Mouse (Mus musculus) spleen, adult 2 months (tissue): ENCODE measurements at regions not wholly inside any gene's neighbourhood (a gene's known extent, or its start where the extent isn't known, plus 50 kb on each side); places are given as distances from the start of the nearest gene placed in this dataset.

ENCODE experiments used
- DNase-seq, 2 experiments: peaks; one replicate each; pipeline versions ENCODE4 v3.0.0 to v3.0.0-alpha.2; 2012 to 2021; ENCODE audit warnings: low spot score in 2 of 2, low read depth in 1 of 2
- H3K27ac ChIP-seq: fragments of 200-500 bp; 2 replicates; pipeline ENCODE4 v1.5.1; 2012; ENCODE audit warnings: low read length, inconsistent platforms; ENCODE audit not compliant: insufficient read depth
- H3K27me3 ChIP-seq: fragments of 200-500 bp; 2 replicates; pipeline ENCODE4 v1.6.1; 2012; ENCODE audit warnings: mild to moderate bottlenecking, moderate library complexity, low read length, inconsistent platforms; ENCODE audit not compliant: control insufficient read depth, insufficient read depth
- H3K36me3 ChIP-seq: fragments of 200-500 bp; 2 replicates; pipeline ENCODE4 v1.6.1; 2012; ENCODE audit warnings: mild to moderate bottlenecking, low read length, inconsistent platforms; ENCODE audit not compliant: control insufficient read depth, insufficient read depth
- H3K4me1 ChIP-seq: fragments of 200-500 bp; 2 replicates; pipeline ENCODE4 v1.6.1; 2011; ENCODE audit warnings: inconsistent platforms; ENCODE audit not compliant: control insufficient read depth, insufficient read depth, insufficient read length
- H3K4me3 ChIP-seq: fragments of 200-500 bp; 2 replicates; pipeline ENCODE4 v1.5.1; 2011; ENCODE audit warnings: mild to moderate bottlenecking, inconsistent platforms; ENCODE audit not compliant: insufficient read depth, insufficient read length; ENCODE audit errors: extremely low read depth
- CTCF ChIP-seq: fragments of 200-500 bp; IDR thresholded peaks from 2 replicates; pipeline ENCODE4 v1.5.1; 2011; ENCODE audit warnings: mild to moderate bottlenecking, inconsistent platforms; ENCODE audit not compliant: insufficient read depth, insufficient read length, insufficient replicate concordance; ENCODE audit errors: extremely low read depth
- POLR2A ChIP-seq: fragments of 200-500 bp; IDR thresholded peaks from 2 replicates; pipeline ENCODE4 v1.6.1; 2011; ENCODE audit warnings: low read depth, low read length, inconsistent platforms
- WGBS: fragments of 180-500 bp; shearing (Covaris S2); methylation state at CpG from one replicate; pipeline ENCODE4 v1.1.7; 2018; 5-methylcytosine and 5-hydroxymethylcytosine counted together

DNA sequence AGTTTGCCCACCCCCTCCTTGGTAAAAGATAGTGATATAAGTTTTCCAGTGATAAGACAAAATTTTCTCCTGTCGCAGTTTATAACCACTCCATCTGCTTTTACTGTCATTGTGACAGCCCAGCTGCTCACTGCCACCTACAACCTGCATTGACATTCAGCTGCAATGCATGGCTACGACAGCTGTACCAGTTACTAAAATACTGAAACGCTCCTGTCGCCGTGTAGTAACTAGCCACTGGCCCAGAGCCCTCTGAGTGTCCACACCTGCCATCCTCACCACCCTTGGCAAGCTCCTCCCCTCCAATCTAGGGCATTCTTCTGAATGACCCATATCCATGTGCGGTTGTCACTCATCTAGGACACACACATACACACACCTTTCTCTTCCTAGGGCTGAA is 286.2 kb downstream of the Bcor start:
- Histone ChIP-seq H3K27me3 (no peaks in the 10 kb centered on the region), H3K4me3 (no peak overlapping the region), H3K36me3 (no peaks in the 10 kb centered on the region), H3K27ac (no peak overlapping the region), H3K4me1 (no peaks in the 10 kb centered on the region)
- 92% methylated on average over 6 of the region's 6 CpGs for WGBS
- no peak for DNase-seq
- TF ChIP-seq CTCF (no peak), POLR2A (no peak)

DNA sequence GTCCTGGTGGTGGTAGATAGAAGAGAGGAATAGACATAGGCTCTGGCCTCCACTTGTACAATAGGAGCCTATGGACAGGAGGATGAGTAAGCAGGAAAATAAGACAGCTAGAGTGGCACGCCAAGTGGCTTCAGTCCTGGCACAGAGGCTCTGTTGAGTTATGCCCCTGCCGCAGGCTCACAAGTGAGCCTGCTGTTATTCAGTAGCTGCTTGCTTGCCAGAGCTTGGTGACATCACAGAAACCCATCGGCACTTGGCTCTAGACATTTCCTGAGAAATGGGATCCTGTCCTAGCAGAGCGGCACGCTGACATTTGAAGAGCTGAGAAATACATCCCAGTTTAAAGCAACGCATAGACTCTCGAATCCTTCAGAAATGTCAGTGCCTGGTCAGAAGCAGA is 283.5 kb downstream of the Bcor start:
- H3K4me1 ChIP-seq: peaks cover 4% of the 10 kb centered on the region; the same call in 1 of the 2 replicates
- H3K27me3 ChIP-seq: no peaks in the 10 kb centered on the region
- no peak overlapping the region for H3K27ac ChIP-seq
- WGBS: 85% methylated on average over 7 of the region's 7 CpGs
- no peak for DNase-seq
- no peak overlapping the region for H3K4me3 ChIP-seq
- no peaks in the 10 kb centered on the region for H3K36me3 ChIP-seq
- TF ChIP-seq POLR2A (no peak), CTCF (no peak)

DNA sequence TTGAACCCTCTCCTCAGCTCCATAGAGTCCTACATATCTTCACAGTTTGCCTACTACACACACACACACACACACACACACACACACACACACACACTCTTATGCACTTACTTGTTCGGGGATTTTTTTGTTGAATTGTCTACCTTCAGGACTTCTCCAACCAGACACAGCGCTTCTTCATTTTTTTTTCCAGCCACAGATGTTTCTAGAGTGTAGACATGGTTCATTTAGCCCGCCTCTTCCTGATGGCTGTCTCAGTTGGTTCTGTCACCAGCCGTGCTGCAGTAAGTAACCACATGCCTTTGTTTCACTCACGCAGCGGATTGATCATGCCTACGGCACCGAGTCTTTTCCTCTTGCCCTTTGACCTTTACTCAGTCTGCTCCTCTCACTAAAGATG is 282.1 kb downstream of the Bcor start:
- Histone ChIP-seq H3K27ac (no peak overlapping the region), H3K36me3 (no peaks in the 10 kb centered on the region), H3K27me3 (no peaks in the 10 kb centered on the region), H3K4me1 (peaks cover 4% of the 10 kb centered on the region; the same call in 1 of the 2 replicates), H3K4me3 (no peak overlapping the region)
- 46% methylated on average over 8 of the region's 8 CpGs for WGBS
- DNase-seq: no peak
- no peak for TF ChIP-seq POLR2A
- TF ChIP-seq CTCF: no peak

DNA sequence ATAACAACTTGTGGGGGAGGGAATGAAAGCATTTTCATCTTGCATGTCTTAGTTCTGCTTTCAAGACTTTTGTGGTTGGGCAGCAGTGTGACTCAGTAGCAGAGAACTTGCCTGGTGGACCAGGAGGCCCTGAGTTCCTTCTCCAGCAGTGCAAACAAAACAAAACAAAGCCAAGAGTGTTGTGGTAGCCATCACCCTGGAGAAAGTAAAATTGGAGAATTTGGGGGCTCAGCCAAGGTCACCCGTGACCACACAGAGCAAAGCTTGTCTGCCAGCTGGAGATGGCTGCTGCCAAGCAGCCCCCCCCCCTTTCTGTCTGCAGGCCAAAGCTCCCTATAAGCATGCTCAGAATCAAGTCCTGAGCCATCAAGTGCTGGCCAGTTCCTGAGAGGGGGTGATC is 279.2 kb downstream of the Bcor start:
- WGBS: 79% methylated on average over 1 of the region's 1 CpGs
- Histone ChIP-seq H3K36me3 (no peaks in the 10 kb centered on the region), H3K27me3 (no peaks in the 10 kb centered on the region), H3K27ac (no peak overlapping the region; the same call in 1 of the 2 replicates), H3K4me1 (peaks cover 4% of the 10 kb centered on the region; the same call in 1 of the 2 replicates), H3K4me3 (no peak overlapping the region)
- no peak for DNase-seq
- no peak for TF ChIP-seq POLR2A
- TF ChIP-seq CTCF: no peak

DNA sequence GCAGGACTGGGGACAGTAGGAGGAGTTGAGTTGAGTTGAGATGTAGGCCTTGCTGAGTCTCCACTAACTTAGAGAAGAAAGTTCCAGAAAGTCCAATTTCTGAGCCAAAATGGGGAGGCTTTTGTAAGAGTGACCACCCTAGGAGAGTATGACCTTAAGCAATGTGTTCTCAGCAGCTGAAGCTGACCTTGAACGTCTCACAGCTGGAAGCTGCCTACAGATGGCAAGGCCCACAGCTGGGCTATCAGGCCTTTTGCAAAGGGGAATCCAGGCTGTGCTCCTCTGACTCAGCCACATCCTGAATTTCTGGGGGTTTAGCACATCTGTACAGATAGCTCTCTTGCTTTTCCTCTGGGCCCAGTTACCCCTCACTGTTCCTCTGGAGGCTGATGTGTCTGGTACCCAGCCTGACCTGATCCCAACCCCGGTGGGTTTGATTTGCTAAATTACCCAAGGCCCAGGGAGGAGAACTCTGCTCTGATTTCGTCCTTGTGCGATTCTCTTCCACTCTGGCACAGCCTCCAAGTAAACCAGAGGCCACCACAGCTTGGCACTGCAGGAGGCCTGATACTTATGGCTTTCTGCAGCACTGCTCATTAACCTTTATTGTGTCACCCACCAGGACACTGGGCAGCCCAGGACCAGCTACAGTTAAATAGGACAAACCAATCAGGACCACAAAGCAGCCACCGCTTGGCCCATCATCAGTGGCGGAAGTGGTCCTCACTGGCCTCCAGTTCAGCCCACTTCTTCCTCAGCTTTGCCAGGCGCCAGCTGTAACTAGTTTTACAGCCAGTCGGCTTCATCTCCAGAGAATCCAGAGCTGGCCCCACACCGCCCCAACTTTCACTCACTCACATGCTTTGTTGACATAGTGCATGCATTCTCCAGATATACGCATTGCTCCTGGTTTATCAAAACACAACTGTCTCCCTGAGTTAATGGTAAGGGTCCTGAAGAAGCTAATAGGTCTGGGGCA is 276.1 kb downstream of the Bcor start:
- no peak for DNase-seq
- H3K27ac ChIP-seq: no peak overlapping the region
- no peaks in the 10 kb centered on the region for H3K36me3 ChIP-seq
- H3K27me3 ChIP-seq: no peaks in the 10 kb centered on the region
- 83% methylated on average over 10 of the region's 10 CpGs for whole genome bisulfite sequencing
- no peak for TF ChIP-seq POLR2A
- TF ChIP-seq CTCF: no peak
- H3K4me1 ChIP-seq: peaks cover 4% of the 10 kb centered on the region; the same call in 1 of the 2 replicates
- H3K4me3 ChIP-seq: no peak overlapping the region

DNA sequence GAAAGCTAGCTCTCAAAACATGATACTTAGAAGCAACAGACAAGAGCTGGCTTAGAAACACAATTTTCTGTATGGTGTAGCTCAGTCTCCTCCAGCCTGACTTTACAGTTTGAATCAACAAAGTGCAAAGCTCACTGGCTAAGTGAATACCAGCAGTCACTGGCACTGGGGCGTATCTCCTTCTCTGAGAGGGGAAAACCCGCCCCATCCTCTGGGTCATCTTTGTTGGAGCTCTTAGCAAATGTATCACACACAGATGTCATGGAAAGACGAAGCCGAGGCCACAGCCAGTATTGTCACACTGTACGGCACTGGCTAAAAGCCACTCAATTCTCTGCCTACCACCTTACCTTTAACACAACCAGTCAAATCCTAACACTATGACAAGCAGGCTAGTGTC is 267.8 kb downstream of the Bcor start:
- DNase-seq: peak; percentile 52 to 59
- Histone ChIP-seq H3K36me3 (no peaks in the 10 kb centered on the region), H3K4me1 (peaks cover 7% of the 10 kb centered on the region; the same call in 1 of the 2 replicates), H3K4me3 (no peak overlapping the region), H3K27me3 (no peaks in the 10 kb centered on the region; the same call in 1 of the 2 replicates), H3K27ac (peak overlapping the region; percentile 58)
- TF ChIP-seq POLR2A (no peak), CTCF (no peak)
- WGBS: 63% methylated on average over 5 of the region's 5 CpGs
